Mouse (Mus musculus) MN1 (cell line): ENCODE measurements around the gene Bend3.
A peak's percentile ranks its signal among the peaks of the same experiment; 100 is the strongest.
"Not testable (repeated sequence)": the region's sequence is repeated elsewhere in the genome, so short reads cannot be mapped to it uniquely, and the experiment has no call there.

Source experiments
- DNase-seq: peaks from one replicate; pipeline ENCODE4 v3.0.0-alpha.2; 2016; ENCODE audit warnings: low spot score

The Bend3 gene

GRCm38 (mm10) chr10:43480227-43480849 is 1.7 kb downstream of the Bend3 start:
- DNase-seq, result no peak

- DNase-seq, result no peak
Measured at GRCm38 (mm10) chr10:43481179-43481578, 2.5 kb downstream of the Bend3 start.

GRCm38 (mm10) chr10:43482021-43482420 is 3.4 kb downstream of the Bend3 start:
- no peak for DNase-seq

- DNase-seq, result peak; percentile 90
Measured at GRCm38 (mm10) chr10:43483426-43483995, 4.9 kb downstream of the Bend3 start.

- DNase-seq, result no peak
Measured at GRCm38 (mm10) chr10:43485751-43486268, 7.2 kb downstream of the Bend3 start.

- no peak for DNase-seq
Measured at GRCm38 (mm10) chr10:43487441-43488010, 8.9 kb downstream of the Bend3 start.

GRCm38 (mm10) chr10:43488258-43488657 is 9.6 kb downstream of the Bend3 start:
- no peak for DNase-seq

GRCm38 (mm10) chr10:43489139-43489538 is 10.5 kb downstream of the Bend3 start:
- DNase-seq, result no peak

- no peak for DNase-seq
Measured at GRCm38 (mm10) chr10:43489550-43489949, 10.9 kb downstream of the Bend3 start.

GRCm38 (mm10) chr10:43490034-43490433 is 11.4 kb downstream of the Bend3 start:
- DNase-seq, result no peak

- no peak for DNase-seq
Measured at GRCm38 (mm10) chr10:43490846-43491245, 12.2 kb downstream of the Bend3 start.

- DNase-seq, result no peak
Measured at GRCm38 (mm10) chr10:43502599-43502998, 24.0 kb downstream of the Bend3 start.

GRCm38 (mm10) chr10:43504291-43504690 is 25.7 kb downstream of the Bend3 start:
- no peak for DNase-seq

- DNase-seq, result no peak
Measured at GRCm38 (mm10) chr10:43507051-43507450, 28.4 kb downstream of the Bend3 start.

GRCm38 (mm10) chr10:43509228-43509627 is 30.6 kb downstream of the Bend3 start:
- DNase-seq, result no peak

GRCm38 (mm10) chr10:43512976-43513375 is 34.3 kb downstream of the Bend3 start:
- no peak for DNase-seq

GRCm38 (mm10) chr10:43516992-43517660 is 38.5 kb downstream of the Bend3 start:
- DNase-seq, result no peak

GRCm38 (mm10) chr10:43517836-43518235 is 39.2 kb downstream of the Bend3 start:
- DNase-seq, result no peak

GRCm38 (mm10) chr10:43518368-43518767 is 39.7 kb downstream of the Bend3 start:
- DNase-seq, result no peak

- DNase-seq, result no peak
Measured at GRCm38 (mm10) chr10:43519977-43520376, 41.3 kb downstream of the Bend3 start.

GRCm38 (mm10) chr10:43523931-43524330 is 45.3 kb downstream of the Bend3 start, which contains the start of gene Gm9803:
Gm9803 (plus strand) TSS chr10:43524084.
- DNase-seq, result not testable (repeated sequence)
